ENCODE assay signal across 7 mouse cellular contexts in the genomic region with DNA sequence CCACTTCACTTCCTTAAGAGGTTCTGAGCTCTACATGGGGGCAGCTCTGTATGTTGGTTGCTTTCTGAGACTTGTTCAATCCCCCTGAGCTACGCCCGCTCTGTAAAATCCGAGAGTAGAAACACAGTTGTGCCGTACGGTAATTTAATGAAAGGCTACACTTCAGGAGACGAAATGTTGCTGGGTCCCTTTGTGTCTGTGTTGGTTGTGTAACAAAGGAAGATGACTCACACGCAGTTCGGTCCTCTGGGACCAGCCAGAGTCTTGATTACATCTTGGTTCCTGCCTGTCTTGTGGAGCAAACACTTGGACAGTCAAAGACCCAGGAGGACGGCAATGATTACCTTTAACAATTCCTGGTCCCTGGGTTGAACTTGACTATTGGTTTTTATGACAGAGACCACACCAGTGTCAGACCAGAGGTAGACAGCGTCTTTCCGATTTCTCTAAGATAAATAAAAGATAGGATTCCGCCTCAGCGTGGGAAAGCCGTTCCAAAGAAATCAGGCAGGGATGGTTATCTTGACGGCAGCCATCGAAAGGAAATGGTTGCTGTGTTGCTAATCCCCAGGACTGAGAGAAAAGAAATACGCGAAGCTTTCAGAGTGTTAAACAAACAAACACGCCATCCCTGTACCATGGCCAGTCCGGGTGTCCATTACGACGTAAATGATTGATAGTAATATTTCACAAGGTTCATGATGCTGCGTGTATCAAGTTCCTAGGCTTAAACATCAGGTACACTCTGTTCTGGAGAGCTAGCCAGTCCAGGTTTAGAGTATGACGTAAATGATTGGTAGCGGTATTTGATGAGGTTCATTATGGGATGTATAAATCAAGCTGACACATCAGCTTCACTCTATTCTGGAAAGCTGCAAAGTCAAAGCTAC. TPM values are rescaled to one million over a fixed set of nuclear protein-coding genes. Genes with fewer than 3 reads are reported as not detected.
DNase-seq lines count a peak whose midpoint lies in the region; ATAC-seq lines count a peak whose summit lies in the region.

No protein-coding gene starts in this region.

- no peaks in the 10 kb centered on the region for H3K9me3 ChIP-seq in forebrain, embryonic 15.5 days
- H3K9me3 ChIP-seq in hindbrain, embryonic 11.5 days (ENCODE audit: control insufficient read depth, low read length), result no peaks in the 10 kb centered on the region
- no peaks in the 10 kb centered on the region for H3K9me3 ChIP-seq in midbrain, embryonic 13.5 days

- no peaks in the 10 kb centered on the region for H3K36me3 ChIP-seq in forebrain, embryonic 15.5 days
- no peaks in the 10 kb centered on the region for H3K36me3 ChIP-seq in hindbrain, embryonic 11.5 days (ENCODE audit: control insufficient read depth, insufficient read depth, low read length)
- H3K36me3 ChIP-seq in midbrain, embryonic 13.5 days, result no peaks in the 10 kb centered on the region

- no peaks in the 10 kb centered on the region for H3K27me3 ChIP-seq in forebrain, embryonic 15.5 days
- H3K27me3 ChIP-seq in hindbrain, embryonic 11.5 days (ENCODE audit: control insufficient read depth, insufficient read depth, low read length), result no peaks in the 10 kb centered on the region
- H3K27me3 ChIP-seq in midbrain, embryonic 13.5 days, result no peaks in the 10 kb centered on the region

- ATAC-seq in forebrain, embryonic 15.5 days (replicated peaks), result no peak
- 0 out of 2 replicates have a peak, but pooled peaks have one; percentile 22 for ATAC-seq in hindbrain, embryonic 11.5 days (ENCODE audit: low FRiP score)
- ATAC-seq in midbrain, embryonic 13.5 days, result peak; percentile 19; the same call in 1 of the 2 replicates

- H3K4me2 ChIP-seq in forebrain, embryonic 15.5 days (replicated peaks), result no peak overlapping the region; the same call in 1 of the 2 replicates
- no peak overlapping the region for H3K4me2 ChIP-seq in hindbrain, embryonic 11.5 days (replicated peaks; ENCODE audit: low read depth, low read length)
- peak overlapping the region; percentile 35 for H3K4me2 ChIP-seq in midbrain, embryonic 13.5 days (replicated peaks)

- H3K4me3 ChIP-seq in forebrain, embryonic 15.5 days, result no peak overlapping the region
- no peak overlapping the region for H3K4me3 ChIP-seq in hindbrain, embryonic 11.5 days (ENCODE audit: low read depth, low read length)
- no peak overlapping the region for H3K4me3 ChIP-seq in midbrain, embryonic 13.5 days (replicated peaks)

- WGBS in forebrain, embryonic 15.5 days, result 79% methylated on average over 25 of the region's 25 CpGs
- 83% methylated on average over 25 of the region's 25 CpGs for WGBS in hindbrain, embryonic 11.5 days
- 73% methylated on average over 25 of the region's 25 CpGs for WGBS in midbrain, embryonic 13.5 days

- peak; percentile 33 for DNase-seq in adipocyte (ENCODE audit: low spot score)
- DNase-seq in hindbrain, embryonic 11.5 days (ENCODE audit: low spot score), result peak; percentile 13
- DNase-seq in thymus, postnatal 25 days, result no peak
- DNase-seq in yolk sac, embryonic 10.5 days (ENCODE audit: low spot score), result no peak
- DNase-seq in adrenal gland, adult 2 months, result no peak

- H3K27ac ChIP-seq in forebrain, embryonic 15.5 days (replicated peaks), result peak overlapping the region; percentile 55; the same call in 1 of the 2 replicates
- no peak overlapping the region for H3K27ac ChIP-seq in hindbrain, embryonic 11.5 days (ENCODE audit: low read depth, low read length)
- peak overlapping the region; percentile 71 for H3K27ac ChIP-seq in midbrain, embryonic 13.5 days

- no peak overlapping the region for H3K9ac ChIP-seq in forebrain, embryonic 15.5 days (replicated peaks)
- H3K9ac ChIP-seq in hindbrain, embryonic 11.5 days (ENCODE audit: low read depth, low read length), result no peak overlapping the region
- no peak overlapping the region for H3K9ac ChIP-seq in midbrain, embryonic 13.5 days (replicated peaks)

- no peaks in the 10 kb centered on the region for H3K4me1 ChIP-seq in forebrain, embryonic 15.5 days
- no peaks in the 10 kb centered on the region for H3K4me1 ChIP-seq in hindbrain, embryonic 11.5 days (replicated peaks; ENCODE audit: control insufficient read depth, insufficient read depth, low read length)
- H3K4me1 ChIP-seq in midbrain, embryonic 13.5 days (replicated peaks), result peaks cover 20% of the 10 kb centered on the region

RNA-seq across cellular contexts. Expression of gene Mdm1, which starts 20.3 kb away (rescaled TPM):
- polyA plus RNA-seq in forebrain, embryonic 15.5 days (2015; fragmentation: Nextera tagmentation; extraction: Ambion mirVana), result 38.7 and 42.8 TPM in 2 replicates
- polyA plus RNA-seq in hindbrain, embryonic 11.5 days (2014; fragmentation: Nextera tagmentation; extraction: Ambion mirVana), result 57.3 and 62.2 TPM in 2 replicates
- polyA plus RNA-seq in midbrain, embryonic 13.5 days (2015; fragmentation: Nextera tagmentation; extraction: Ambion mirVana), result 41.2 and 46.1 TPM in 2 replicates
- 10 to 100 TPM in 1 of 2 experiments, 1 to 10 TPM in 1; 8.0 to 16.3 TPM for total RNA-seq in adrenal gland, adult 2 months (2021)
- polyA plus RNA-seq in adrenal gland, adult 2 months (2012; rRNA removed), result 1.8 and 2.3 TPM in 2 replicates

Comparison
In these comparisons a context has a peak if more than half of its experiments do, and no peak if none do; other contexts are left out.
1. DNase-seq: peak in adipocyte (single experiment) and hindbrain, embryonic 11.5 days (single experiment); none in thymus, postnatal 25 days (single experiment), yolk sac, embryonic 10.5 days (single experiment) and adrenal gland, adult 2 months (single experiment).
2. RNA of gene Mdm1, which starts 20.3 kb away (polyA plus RNA-seq): 57.3 to 62.2 TPM in hindbrain, embryonic 11.5 days, 41.2 to 46.1 TPM in midbrain, embryonic 13.5 days and 38.7 to 42.8 TPM in forebrain, embryonic 15.5 days; 1.8 to 2.3 TPM in adrenal gland, adult 2 months; every median in the first group is over 10 times any median in the second.